Mouse (Mus musculus) lung, embryonic 16.5 days (tissue): ENCODE data around the gene Pex6. TPM values are rescaled to one million over a fixed set of nuclear protein-coding genes. Genes with fewer than 3 reads are reported as not detected.

ENCODE experiments used
- ATAC-seq: fragments of 200-750 bp; cut with Nextera tagmentation; 2 replicates; pipeline ENCODE4 v1.8.0; 2017; ENCODE audit warnings: low read depth, mild to moderate bottlenecking, moderate library complexity
- H3K27ac ChIP-seq: fragments of 300-500 bp; sonication (generic); 2 replicates; pipeline ENCODE4 v1.5.1; 2014; ENCODE audit warnings: mild to moderate bottlenecking, control low read depth, low read length
- H3K27me3 ChIP-seq: fragments of 300-500 bp; sonication (generic); 2 replicates; pipeline ENCODE4 v1.6.1; 2014; ENCODE audit warnings: low read depth, low read length, mixed read lengths; ENCODE audit not compliant: control insufficient read depth, insufficient read depth
- H3K36me3 ChIP-seq: fragments of 300-500 bp; sonication (generic); 2 replicates; pipeline ENCODE4 v1.6.1; 2014; ENCODE audit warnings: low read length; ENCODE audit not compliant: control insufficient read depth, insufficient read depth
- H3K4me1 ChIP-seq: fragments of 300-500 bp; sonication (generic); replicated peaks from 2 replicates; pipeline ENCODE4 v1.6.1; 2014; ENCODE audit warnings: low read length, mixed read lengths; ENCODE audit not compliant: control insufficient read depth, insufficient read depth
- H3K4me2 ChIP-seq: fragments of 300-500 bp; sonication (generic); 2 replicates; pipeline ENCODE4 v1.6.1; 2014; ENCODE audit warnings: low read depth, low read length, control low read depth
- H3K4me3 ChIP-seq: fragments of 300-500 bp; sonication (generic); 2 replicates; pipeline ENCODE4 v1.5.1; 2014; ENCODE audit warnings: mild to moderate bottlenecking, low read length, control low read depth
- H3K9ac ChIP-seq: fragments of 300-500 bp; sonication (generic); 2 replicates; pipeline ENCODE4 v1.6.1; 2014; ENCODE audit warnings: low read length, control low read depth
- H3K9me3 ChIP-seq: fragments of 300-500 bp; sonication (generic); 2 replicates; pipeline ENCODE4 v1.6.1; 2016; ENCODE audit warnings: low read length; ENCODE audit not compliant: control insufficient read depth
- WGBS: fragments of 180-500 bp; shearing (Covaris S2); extraction: QIAGEN DNeasy Blood & Tissue Kit; methylation state at CpG from one replicate; pipeline ENCODE4 v1.1.7; 2014; 5-methylcytosine and 5-hydroxymethylcytosine counted together
- polyA plus RNA-seq: library from polyadenylated mRNA; unstranded; fragments of >200 nt; fragmentation: Nextera tagmentation; extraction: Ambion mirVana; gene quantifications from 2 replicates; pipeline ENCODE4 v1.2.1, GENCODE M21; 2015

Pex6 gene
- polyA plus RNA-seq, 1 experiment from 2014 or later, result 22.1 TPM

- peaks cover 5% of the 10 kb centered on the region; the same call in 1 of the 2 replicates for H3K36me3 ChIP-seq
- H3K27me3 ChIP-seq, result peaks cover 16% of the 10 kb centered on the region; the same call in 1 of the 2 replicates
- peaks cover 7% of the 10 kb centered on the region for H3K4me1 ChIP-seq
- H3K9ac ChIP-seq, result no peak overlapping the region
- H3K4me2 ChIP-seq, result no peak overlapping the region
- H3K9me3 ChIP-seq, result no peaks in the 10 kb centered on the region
- WGBS, result 87% methylated on average over 26 of the region's 26 CpGs
- no peak overlapping the region for H3K4me3 ChIP-seq
- H3K27ac ChIP-seq, result no peak overlapping the region
- ATAC-seq, result no peak
Measured at GRCm38 (mm10) chr17:46725731-46726645, 14.7 kb downstream of the Pex6 start.

DNA sequence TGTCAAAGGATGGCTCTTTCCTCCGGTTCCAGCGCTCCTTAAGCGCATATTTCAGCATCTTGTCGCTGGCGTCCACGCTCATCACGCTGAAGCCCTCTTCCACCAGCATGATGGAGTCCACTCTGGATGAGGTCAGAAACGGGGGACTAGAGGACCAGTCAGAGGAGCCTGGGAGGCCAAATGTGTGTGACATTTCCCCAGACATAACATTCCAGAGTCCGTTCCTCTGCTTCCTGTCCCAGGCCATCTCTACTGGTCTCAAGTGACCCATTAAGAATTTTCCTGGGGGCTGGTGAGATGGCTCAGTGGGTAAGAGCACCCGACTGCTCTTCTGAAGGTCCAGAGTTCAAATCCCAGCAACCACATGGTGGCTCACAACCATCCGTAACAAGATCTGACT is 16.0 kb downstream of the Pex6 start:
- Histone ChIP-seq H3K4me3 (no peak overlapping the region), H3K27ac (no peak overlapping the region), H3K27me3 (peaks cover 16% of the 10 kb centered on the region; the same call in 1 of the 2 replicates), H3K4me2 (no peak overlapping the region), H3K4me1 (peaks cover 7% of the 10 kb centered on the region), H3K9me3 (no peaks in the 10 kb centered on the region), H3K9ac (no peak overlapping the region), H3K36me3 (peaks cover 5% of the 10 kb centered on the region; the same call in 1 of the 2 replicates)
- 86% methylated on average over 11 of the region's 11 CpGs for whole genome bisulfite sequencing
- ATAC-seq, result no peak

DNA sequence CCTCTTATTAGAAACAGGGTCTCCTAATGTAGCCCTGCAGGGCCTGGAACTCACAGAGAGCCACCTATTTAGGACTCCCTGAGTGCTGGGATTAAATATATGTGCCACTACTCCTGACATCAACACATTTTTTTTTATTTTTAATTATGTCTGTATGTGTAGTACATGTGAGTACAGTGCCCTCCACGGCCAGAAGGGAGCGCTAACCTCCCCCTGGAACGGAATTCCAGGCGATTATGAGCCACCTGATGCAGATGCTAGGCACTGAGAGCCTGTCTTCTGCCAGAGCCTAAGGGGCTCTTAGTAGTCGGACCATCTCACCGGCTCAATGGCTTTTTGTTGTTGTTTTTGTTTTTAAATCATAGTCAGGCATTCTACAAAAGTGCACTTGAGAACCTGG is 16.8 kb downstream of the Pex6 start:
- peaks cover 16% of the 10 kb centered on the region; the same call in 1 of the 2 replicates for H3K27me3 ChIP-seq
- H3K36me3 ChIP-seq, result peaks cover 5% of the 10 kb centered on the region; the same call in 1 of the 2 replicates
- H3K9ac ChIP-seq, result no peak overlapping the region
- no peak overlapping the region for H3K4me3 ChIP-seq
- WGBS, result 27% methylated on average over 6 of the region's 6 CpGs
- H3K4me2 ChIP-seq, result no peak overlapping the region
- H3K27ac ChIP-seq, result no peak overlapping the region
- no peaks in the 10 kb centered on the region for H3K9me3 ChIP-seq
- peaks cover 7% of the 10 kb centered on the region for H3K4me1 ChIP-seq
- no peak for ATAC-seq

DNA sequence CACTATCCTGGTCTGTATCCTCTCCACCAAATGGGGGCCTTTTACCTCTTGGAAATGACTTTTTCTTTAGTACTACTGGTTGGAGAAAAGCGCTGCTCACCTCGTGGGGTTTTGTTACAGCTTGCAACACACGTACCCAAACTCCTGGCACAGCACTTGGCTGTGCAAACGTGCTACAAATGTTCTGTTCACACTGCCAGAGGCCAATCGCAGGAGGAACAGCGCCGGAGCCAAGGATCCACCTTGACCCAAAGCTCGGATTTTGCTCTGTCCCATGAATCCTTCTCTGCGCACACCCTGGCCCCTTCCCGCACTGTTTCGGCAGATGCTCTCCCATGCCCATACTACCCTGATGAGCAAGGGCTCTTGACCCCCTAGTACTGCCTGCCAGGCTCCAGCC is 17.2 kb downstream of the Pex6 start:
- no peaks in the 10 kb centered on the region for H3K9me3 ChIP-seq
- H3K9ac ChIP-seq, result peak overlapping the region; percentile 43; the same call in 1 of the 2 replicates

GRCm38 (mm10) chr17:46728904-46729318 is 17.6 kb downstream of the Pex6 start, which contains the start of gene Gnmt:
Gene Gnmt, minus strand, starts transcription at chr17:46729168.
- Histone ChIP-seq H3K4me1 (peaks cover 7% of the 10 kb centered on the region), H3K9me3 (no peaks in the 10 kb centered on the region), H3K27me3 (peaks cover 16% of the 10 kb centered on the region; the same call in 1 of the 2 replicates), H3K27ac (no peak within 1 kb of the TSS), H3K4me2 (peak within 1 kb of the TSS; percentile 58), H3K9ac (peak within 1 kb of the TSS; percentile 43; the same call in 1 of the 2 replicates), H3K36me3 (peaks cover 3% of the 10 kb centered on the region; the same call in 1 of the 2 replicates), H3K4me3 (peak within 1 kb of the TSS; percentile 41)
- WGBS, result 13% methylated on average over 24 of the region's 24 CpGs
- peak; percentile 64 for ATAC-seq

More for the DNA sequence above, 17.2 kb downstream of the Pex6 start:
- ATAC-seq, result no peak
- H3K27ac ChIP-seq, result no peak overlapping the region
- H3K36me3 ChIP-seq, result peaks cover 4% of the 10 kb centered on the region; the same call in 1 of the 2 replicates
- peaks cover 7% of the 10 kb centered on the region for H3K4me1 ChIP-seq
- peaks cover 16% of the 10 kb centered on the region; the same call in 1 of the 2 replicates for H3K27me3 ChIP-seq
- peak overlapping the region; percentile 41 for H3K4me3 ChIP-seq
- WGBS, result 40% methylated on average over 11 of the region's 11 CpGs
- peak overlapping the region; percentile 58 for H3K4me2 ChIP-seq

DNA sequence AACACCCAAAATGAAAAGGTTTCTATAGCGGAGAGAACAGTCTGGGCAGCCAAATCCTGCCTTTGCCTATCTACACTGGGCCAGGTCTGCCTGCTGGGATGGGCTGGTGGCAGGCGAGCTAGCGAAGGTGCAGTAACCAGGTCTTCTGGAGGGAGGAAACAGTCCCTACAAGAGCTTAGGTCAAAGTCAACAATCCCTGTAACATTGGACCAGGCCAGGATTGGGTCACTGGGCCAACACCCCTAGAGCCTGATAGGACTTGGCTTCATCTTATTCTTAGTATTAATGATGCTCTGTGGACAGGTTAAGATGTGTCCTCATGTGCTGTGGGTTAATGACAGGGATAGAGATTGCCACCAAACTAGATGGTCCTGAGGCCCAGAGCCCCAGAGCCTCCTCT is 22.8 kb downstream of the Pex6 start:
- WGBS, result 91% methylated on average over 3 of the region's 3 CpGs
- H3K9me3 ChIP-seq, result no peaks in the 10 kb centered on the region
- no peak overlapping the region for H3K27ac ChIP-seq
- H3K27me3 ChIP-seq, result peaks cover 5% of the 10 kb centered on the region; the same call in 1 of the 2 replicates
- H3K36me3 ChIP-seq, result peaks cover 4% of the 10 kb centered on the region; the same call in 1 of the 2 replicates
- no peak overlapping the region for H3K4me2 ChIP-seq
- H3K9ac ChIP-seq, result no peak overlapping the region
- H3K4me3 ChIP-seq, result no peak overlapping the region
- H3K4me1 ChIP-seq, result peaks cover under 1% of the 10 kb centered on the region
- ATAC-seq, result no peak

DNA sequence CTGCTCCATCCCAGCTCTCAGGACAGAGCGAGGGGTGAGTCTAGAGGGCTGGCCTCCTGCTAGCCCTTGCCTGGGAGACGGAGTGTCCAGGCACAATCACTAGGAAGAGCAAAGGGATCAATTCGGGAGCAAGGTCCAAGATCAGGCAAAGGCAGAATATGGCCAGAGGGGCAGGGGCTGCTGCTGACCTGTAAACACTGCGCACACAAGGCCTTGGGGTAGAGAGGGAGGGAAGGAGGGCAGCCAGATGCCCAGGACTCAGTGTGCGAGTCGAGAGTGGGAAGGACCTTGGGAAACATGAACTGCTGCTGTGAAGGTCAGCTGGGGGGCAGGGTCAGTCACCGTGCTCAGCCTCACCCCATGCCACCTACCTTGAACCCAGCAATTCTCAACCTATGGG is 24.0 kb downstream of the Pex6 start:
- Histone ChIP-seq H3K4me1 (no peaks in the 10 kb centered on the region), H3K4me2 (no peak overlapping the region), H3K27ac (no peak overlapping the region), H3K36me3 (peaks cover 4% of the 10 kb centered on the region; the same call in 1 of the 2 replicates), H3K9ac (no peak overlapping the region), H3K4me3 (no peak overlapping the region), H3K9me3 (no peaks in the 10 kb centered on the region), H3K27me3 (no peaks in the 10 kb centered on the region)
- no peak for ATAC-seq
- 85% methylated on average over 7 of the region's 7 CpGs for WGBS

- H3K9me3 ChIP-seq, result no peaks in the 10 kb centered on the region
- 0 out of 2 replicates have a peak, but pooled peaks have one; percentile 4 for ATAC-seq
- H3K27ac ChIP-seq, result no peak overlapping the region
- H3K4me2 ChIP-seq, result no peak overlapping the region
- H3K4me1 ChIP-seq, result no peaks in the 10 kb centered on the region
- H3K9ac ChIP-seq, result no peak overlapping the region
- H3K4me3 ChIP-seq, result no peak overlapping the region
- WGBS, result 66% methylated on average over 10 of the region's 10 CpGs
- H3K27me3 ChIP-seq, result no peaks in the 10 kb centered on the region
- H3K36me3 ChIP-seq, result peaks cover 4% of the 10 kb centered on the region; the same call in 1 of the 2 replicates
Measured at GRCm38 (mm10) chr17:46736160-46736559, 24.9 kb downstream of the Pex6 start.

DNA sequence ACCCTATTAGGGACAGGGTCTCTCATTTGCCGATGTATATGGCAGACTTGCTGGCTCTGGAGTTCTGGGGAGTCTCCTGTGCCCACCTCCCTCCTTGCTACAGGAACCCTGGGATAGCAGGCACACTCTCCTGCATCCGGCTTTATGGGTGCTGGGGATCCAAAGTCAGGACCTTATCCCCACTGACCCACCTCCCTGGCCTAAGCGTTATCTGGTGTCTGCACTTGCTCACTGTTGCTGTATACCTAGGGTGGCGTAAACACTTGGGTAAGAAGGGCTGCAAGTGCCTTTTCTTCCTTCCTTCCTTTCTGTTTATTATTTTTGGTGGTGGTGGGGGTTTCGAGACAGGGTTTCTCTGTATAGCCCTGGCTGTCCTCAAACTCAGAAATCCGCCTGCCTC is 30.0 kb downstream of the Pex6 start:
- Histone ChIP-seq H3K36me3 (peaks cover 3% of the 10 kb centered on the region; the same call in 1 of the 2 replicates), H3K9ac (no peak overlapping the region), H3K4me1 (no peaks in the 10 kb centered on the region), H3K4me3 (no peak overlapping the region), H3K27ac (no peak overlapping the region), H3K4me2 (no peak overlapping the region), H3K27me3 (no peaks in the 10 kb centered on the region), H3K9me3 (no peaks in the 10 kb centered on the region)
- 88% methylated on average over 6 of the region's 6 CpGs for WGBS
- ATAC-seq, result no peak
